Mouse (Mus musculus) cerebellum, adult 2 months (tissue): Measurements from ENCODE around the gene Serpinb1c.

Experiments used
- CTCF ChIP-seq: fragments of 200-500 bp; IDR thresholded peaks from 2 replicates; pipeline ENCODE4 v1.5.1; 2011; ENCODE audit warnings: low read depth, mild to moderate bottlenecking, control low read depth, low read length, moderate library complexity, borderline replicate concordance; ENCODE audit not compliant: insufficient read depth
- POLR2A ChIP-seq: fragments of 200-500 bp; IDR thresholded peaks from 2 replicates; pipeline ENCODE4 v1.6.1; 2011; ENCODE audit warnings: low read length, control low read depth, borderline replicate concordance; ENCODE audit not compliant: insufficient read depth

GRCm38 (mm10) chr13:32849092-32849491 lies 48.9 kb downstream of the Serpinb1c start:
- TF ChIP-seq CTCF (no peak), POLR2A (no peak)
